Mouse (Mus musculus): ENCODE data around the gene Dlg3. TPM values are rescaled to one million over a fixed set of nuclear protein-coding genes. Genes with fewer than 3 reads are reported as not detected.

Dlg3 gene
- polyA plus RNA-seq (2016; fragmentation: Nextera tagmentation; extraction: Ambion mirVana), result 15.7 and 17.6 TPM in 2 replicates

DNA sequence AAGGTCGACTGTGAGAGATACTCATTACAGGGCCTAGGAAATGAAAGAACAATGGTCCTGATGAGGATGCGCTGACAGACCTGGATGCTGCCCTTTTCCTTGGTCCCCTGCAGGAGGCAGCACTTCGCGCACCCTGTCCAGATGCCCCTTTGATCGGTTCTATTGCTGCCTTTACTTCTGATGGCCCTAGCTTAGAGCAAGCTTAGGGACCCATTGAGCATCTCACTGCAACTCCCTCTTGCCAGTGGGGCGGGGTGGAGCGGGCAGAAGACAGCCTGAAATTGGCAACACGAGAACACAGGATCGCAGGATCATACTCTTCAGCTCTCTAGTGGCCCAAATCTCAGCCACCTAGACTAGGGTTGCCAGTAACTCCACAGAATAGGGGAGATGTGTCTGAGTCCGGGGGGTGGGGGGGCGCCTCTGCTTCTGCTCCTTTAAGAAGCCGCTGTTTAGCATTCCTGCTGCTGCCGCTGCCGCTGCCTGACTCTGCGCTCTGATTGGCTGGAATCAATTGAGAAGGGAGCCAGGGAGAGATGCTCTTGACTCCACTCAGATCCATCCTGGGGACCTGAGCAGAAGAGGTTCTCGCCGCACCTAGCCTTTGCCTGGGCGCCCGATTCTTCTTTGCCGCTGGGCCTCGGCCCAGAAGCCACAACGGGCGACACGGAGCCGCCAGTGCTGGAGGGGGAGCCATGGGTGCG lies at the start of gene Dlg3:
Gene Dlg3 (plus strand): TSS at position 542 of the 704 bp plus-strand sequence.
- Histone ChIP-seq H3K9me3 (no peaks in the 10 kb centered on the region), H3K4me3 (replicated peaks) (peak within 1 kb of the TSS; percentile 53), H3K27me3 (peaks cover 39% of the 10 kb centered on the region), H3K36me3 (no peaks in the 10 kb centered on the region), H3K4me1 (replicated peaks) (peaks cover 4% of the 10 kb centered on the region; the same call in 1 of the 2 replicates), H3K4me2 (peak within 1 kb of the TSS; percentile 84), H3K27ac (no peak within 1 kb of the TSS), H3K9ac (replicated peaks) (peak within 1 kb of the TSS; percentile 53)
- ATAC-seq (ENCODE audit: insufficient number of reproducible peaks, insufficient read depth, low FRiP score, low TSS enrichment, low read depth), result peak; percentile 42; the same call in 1 of the 2 replicates
- 21% methylated on average over 26 of the region's 26 CpGs for WGBS

- no peak overlapping the region for H3K9ac ChIP-seq (replicated peaks)
- no peak overlapping the region for H3K27ac ChIP-seq
- 36% methylated on average over 1 of the region's 1 CpGs for WGBS
- H3K9me3 ChIP-seq, result no peaks in the 10 kb centered on the region
- H3K4me2 ChIP-seq, result no peak overlapping the region
- no peaks in the 10 kb centered on the region for H3K4me1 ChIP-seq (replicated peaks)
- ATAC-seq (ENCODE audit: insufficient number of reproducible peaks, insufficient read depth, low FRiP score, low TSS enrichment, low read depth), result no peak
- H3K27me3 ChIP-seq, result peaks cover 58% of the 10 kb centered on the region
- H3K4me3 ChIP-seq (replicated peaks), result no peak overlapping the region
- H3K36me3 ChIP-seq, result peaks cover 25% of the 10 kb centered on the region
Observed at GRCm38 (mm10) chrX:100728947-100729346, 38.6 kb upstream of the Dlg3 start.

DNA sequence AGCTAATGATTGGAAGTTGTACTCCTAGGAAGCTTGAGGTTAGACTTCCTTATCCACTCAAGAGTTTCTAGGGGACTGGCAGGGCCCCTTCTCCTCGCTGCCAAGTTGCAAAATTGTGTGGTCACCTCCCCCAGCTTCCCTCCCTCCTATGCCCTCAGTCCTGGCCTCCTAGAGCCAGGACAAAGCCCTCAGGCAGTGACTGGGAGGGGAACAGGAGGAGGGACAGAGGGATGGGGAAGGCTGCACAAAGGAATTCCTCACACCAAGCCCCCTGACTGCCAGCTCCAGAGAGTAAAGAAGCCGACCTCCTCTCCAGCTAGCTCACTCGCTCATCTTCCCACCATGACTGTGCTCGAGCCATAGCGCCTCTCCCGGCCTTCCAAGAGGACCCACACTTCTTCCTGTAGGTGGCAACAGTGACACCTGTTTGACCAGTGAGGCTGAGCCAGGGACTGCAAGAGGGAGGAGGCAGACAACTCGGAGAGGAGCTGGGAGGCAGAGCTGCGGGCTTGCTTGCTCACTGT lies 37.8 kb upstream of the Dlg3 start, which contains the start of gene Gdpd2:
Gene Gdpd2 (plus strand): TSS at position 209 of the 524 bp plus-strand sequence.
- no peaks in the 10 kb centered on the region for H3K4me1 ChIP-seq (replicated peaks)
- H3K27ac ChIP-seq, result no peak within 1 kb of the TSS
- peaks cover 23% of the 10 kb centered on the region for H3K36me3 ChIP-seq
- peaks cover 66% of the 10 kb centered on the region for H3K27me3 ChIP-seq
- H3K9me3 ChIP-seq, result no peaks in the 10 kb centered on the region
- whole genome bisulfite sequencing, result 23% methylated on average over 8 of the region's 8 CpGs
- peak; percentile 75 for ATAC-seq (ENCODE audit: insufficient number of reproducible peaks, insufficient read depth, low FRiP score, low TSS enrichment, low read depth)
- H3K4me2 ChIP-seq, result peak within 1 kb of the TSS; percentile 50
- H3K4me3 ChIP-seq (replicated peaks), result peak within 1 kb of the TSS; percentile 12
- no peak within 1 kb of the TSS; the same call in 1 of the 2 replicates for H3K9ac ChIP-seq (replicated peaks)

DNA sequence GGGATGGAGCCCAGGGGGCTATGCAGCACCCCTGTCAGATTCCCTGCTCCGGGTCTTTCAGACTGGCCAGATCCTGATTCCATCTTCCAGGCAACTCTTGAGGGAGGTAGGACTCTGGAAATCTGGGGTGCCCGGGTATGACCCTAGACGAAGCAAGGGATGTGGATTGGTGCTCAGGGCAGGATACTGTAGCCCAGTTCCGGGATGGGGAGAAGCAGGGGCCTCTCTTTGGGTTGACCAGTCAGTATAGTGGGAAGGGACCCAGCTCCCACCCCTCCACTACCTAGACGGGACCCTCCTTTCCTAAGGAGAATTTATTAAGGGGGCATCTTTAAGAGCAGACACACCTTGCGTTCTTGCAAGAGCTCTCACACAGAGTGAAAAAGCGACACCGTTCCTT lies 37.3 kb upstream of the Dlg3 start:
- Histone ChIP-seq H3K9ac (replicated peaks) (no peak overlapping the region), H3K4me3 (replicated peaks) (peak overlapping the region; percentile 12)

GRCm38 (mm10) chrX:100734359-100734758 lies 33.2 kb upstream of the Dlg3 start:
- H3K9me3 ChIP-seq, result no peaks in the 10 kb centered on the region
- H3K36me3 ChIP-seq, result no peaks in the 10 kb centered on the region
- H3K27ac ChIP-seq, result no peak overlapping the region
- H3K9ac ChIP-seq (replicated peaks), result no peak overlapping the region
- 71% methylated on average over 7 of the region's 7 CpGs for WGBS
- no peak for ATAC-seq (ENCODE audit: insufficient number of reproducible peaks, insufficient read depth, low FRiP score, low TSS enrichment, low read depth)
- no peak overlapping the region for H3K4me2 ChIP-seq
- peaks cover 73% of the 10 kb centered on the region for H3K27me3 ChIP-seq
- no peak overlapping the region for H3K4me3 ChIP-seq (replicated peaks)
- H3K4me1 ChIP-seq (replicated peaks), result no peaks in the 10 kb centered on the region

More for the DNA sequence above, 37.3 kb upstream of the Dlg3 start:
- Histone ChIP-seq H3K27ac (no peak overlapping the region), H3K4me2 (peak overlapping the region; percentile 50), H3K4me1 (replicated peaks) (no peaks in the 10 kb centered on the region), H3K27me3 (peaks cover 66% of the 10 kb centered on the region), H3K36me3 (peaks cover 18% of the 10 kb centered on the region), H3K9me3 (no peaks in the 10 kb centered on the region)
- WGBS, result 39% methylated on average over 8 of the region's 8 CpGs
- ATAC-seq (ENCODE audit: insufficient number of reproducible peaks, insufficient read depth, low FRiP score, low TSS enrichment, low read depth), result no peak

DNA sequence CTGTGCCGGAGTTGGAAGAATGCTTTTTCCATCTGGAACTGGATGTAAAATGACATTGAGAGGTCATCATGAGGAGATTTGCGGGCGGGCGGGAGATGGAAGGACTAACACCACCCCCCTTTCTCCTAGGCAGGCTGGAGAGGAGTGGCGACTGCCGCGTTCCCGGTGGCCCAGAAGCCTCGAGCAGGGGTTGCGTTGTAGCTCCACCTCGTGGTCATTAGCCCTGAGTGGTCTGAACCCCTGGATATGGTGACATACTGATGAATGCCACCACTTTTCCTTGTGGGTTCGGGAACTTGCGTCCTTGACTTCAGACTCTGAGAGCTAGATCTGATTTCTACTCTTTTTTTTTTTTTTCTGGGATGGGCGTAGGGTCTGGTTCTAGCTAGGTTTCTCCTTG lies 28.6 kb upstream of the Dlg3 start:
- Histone ChIP-seq H3K27ac (no peak overlapping the region), H3K4me3 (replicated peaks) (peak overlapping the region; percentile 31), H3K9me3 (0 out of 2 replicates have a peak, but pooled peaks cover 6% of the 10 kb centered on the region), H3K9ac (replicated peaks) (no peak overlapping the region), H3K4me1 (replicated peaks) (no peaks in the 10 kb centered on the region), H3K27me3 (peaks cover 42% of the 10 kb centered on the region), H3K36me3 (no peaks in the 10 kb centered on the region), H3K4me2 (peak overlapping the region; percentile 58)
- 0 out of 2 replicates have a peak, but pooled peaks have one; percentile 56 for ATAC-seq (ENCODE audit: insufficient number of reproducible peaks, insufficient read depth, low FRiP score, low TSS enrichment, low read depth)
- WGBS, result 28% methylated on average over 14 of the region's 14 CpGs

DNA sequence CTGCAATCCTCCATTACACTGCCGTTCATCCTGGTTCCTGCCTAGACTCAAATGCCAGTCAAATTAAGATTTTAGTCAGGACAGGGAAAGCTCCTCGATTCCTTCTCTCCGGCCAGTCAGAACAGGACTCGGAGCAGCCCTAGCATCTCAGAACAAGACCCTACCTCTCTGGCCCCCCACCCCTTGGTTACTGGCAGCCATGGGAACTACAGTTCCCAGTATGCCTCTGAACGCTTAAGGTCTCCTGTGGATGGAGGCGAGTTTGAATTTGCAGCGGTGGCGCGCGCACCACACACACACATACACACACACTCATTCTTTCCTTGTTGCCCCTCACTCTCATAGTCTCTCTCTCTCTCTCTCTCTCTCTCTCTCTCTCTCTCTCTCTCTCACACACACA lies 28.1 kb upstream of the Dlg3 start:
- Histone ChIP-seq H3K4me3 (replicated peaks) (peak overlapping the region; percentile 31), H3K4me2 (peak overlapping the region; percentile 58), H3K4me1 (replicated peaks) (no peaks in the 10 kb centered on the region), H3K36me3 (no peaks in the 10 kb centered on the region), H3K9ac (replicated peaks) (no peak overlapping the region; the same call in 1 of the 2 replicates), H3K27ac (no peak overlapping the region), H3K27me3 (peaks cover 37% of the 10 kb centered on the region), H3K9me3 (0 out of 2 replicates have a peak, but pooled peaks cover 6% of the 10 kb centered on the region)
- 23% methylated on average over 10 of the region's 10 CpGs for WGBS
- peak; percentile 86 for ATAC-seq (ENCODE audit: insufficient number of reproducible peaks, insufficient read depth, low FRiP score, low TSS enrichment, low read depth)

DNA sequence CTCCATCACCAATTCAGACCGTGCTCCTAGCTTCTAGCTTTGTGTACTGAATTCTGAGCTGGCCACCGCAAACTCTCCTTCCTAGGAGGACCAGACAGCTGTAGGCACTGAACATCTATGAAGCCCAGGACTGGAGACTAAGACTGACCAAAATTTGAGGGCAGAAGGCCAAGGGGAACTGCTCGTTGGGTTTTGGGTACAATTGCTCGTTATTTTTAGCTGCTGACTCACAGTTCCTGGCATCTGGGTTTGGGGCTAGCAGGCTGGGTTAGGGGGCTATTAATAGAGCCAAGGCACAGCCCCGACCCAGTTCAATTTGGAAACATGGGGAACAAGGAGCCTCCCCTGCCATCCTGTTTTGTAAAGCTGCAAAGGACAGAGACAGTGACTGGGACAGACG lies 26.7 kb upstream of the Dlg3 start:
- no peak for ATAC-seq (ENCODE audit: insufficient number of reproducible peaks, insufficient read depth, low FRiP score, low TSS enrichment, low read depth)
- WGBS, result 55% methylated on average over 6 of the region's 6 CpGs
- Histone ChIP-seq H3K9me3 (0 out of 2 replicates have a peak, but pooled peaks cover 6% of the 10 kb centered on the region), H3K9ac (replicated peaks) (no peak overlapping the region), H3K4me2 (no peak overlapping the region), H3K27ac (no peak overlapping the region), H3K27me3 (peaks cover 34% of the 10 kb centered on the region), H3K4me1 (replicated peaks) (no peaks in the 10 kb centered on the region), H3K4me3 (replicated peaks) (no peak overlapping the region), H3K36me3 (no peaks in the 10 kb centered on the region)

- Histone ChIP-seq H3K36me3 (no peaks in the 10 kb centered on the region), H3K9me3 (0 out of 2 replicates have a peak, but pooled peaks cover 6% of the 10 kb centered on the region), H3K4me3 (replicated peaks) (no peak overlapping the region), H3K4me1 (replicated peaks) (no peaks in the 10 kb centered on the region), H3K27ac (no peak overlapping the region), H3K4me2 (no peak overlapping the region), H3K27me3 (peaks cover 26% of the 10 kb centered on the region), H3K9ac (replicated peaks) (no peak overlapping the region)
- 17% methylated on average over 10 of the region's 10 CpGs for WGBS
- no peak for ATAC-seq (ENCODE audit: insufficient number of reproducible peaks, insufficient read depth, low FRiP score, low TSS enrichment, low read depth)
Observed at GRCm38 (mm10) chrX:100741940-100742339, 25.6 kb upstream of the Dlg3 start.

GRCm38 (mm10) chrX:100765855-100766254 lies 1.7 kb upstream of the Dlg3 start:
- H3K36me3 ChIP-seq, result no peaks in the 10 kb centered on the region
- H3K9me3 ChIP-seq, result no peaks in the 10 kb centered on the region
- peaks cover 39% of the 10 kb centered on the region for H3K27me3 ChIP-seq
- 68% methylated on average over 6 of the region's 6 CpGs for WGBS
- no peak overlapping the region for H3K4me2 ChIP-seq
- H3K4me1 ChIP-seq (replicated peaks), result peaks cover 4% of the 10 kb centered on the region; the same call in 1 of the 2 replicates
- no peak for ATAC-seq (ENCODE audit: insufficient number of reproducible peaks, insufficient read depth, low FRiP score, low TSS enrichment, low read depth)
- H3K27ac ChIP-seq, result no peak overlapping the region
- no peak overlapping the region for H3K9ac ChIP-seq (replicated peaks)
- H3K4me3 ChIP-seq (replicated peaks), result no peak overlapping the region

- H3K27ac ChIP-seq, result no peak overlapping the region
- WGBS, result 34% methylated on average over 21 of the region's 36 CpGs
Observed at GRCm38 (mm10) chrX:100767885-100768626, 534 bp downstream of the Dlg3 start.

More at GRCm38 (mm10) chrX:100767885-100768626, 534 bp downstream of the Dlg3 start:
- ATAC-seq (ENCODE audit: insufficient number of reproducible peaks, insufficient read depth, low FRiP score, low TSS enrichment, low read depth), result peak; percentile 56; the same call in 1 of the 2 replicates
- H3K4me2 ChIP-seq, result peak overlapping the region; percentile 84
- H3K9ac ChIP-seq (replicated peaks), result peak overlapping the region; percentile 53
- H3K9me3 ChIP-seq, result no peaks in the 10 kb centered on the region
- peak overlapping the region; percentile 53 for H3K4me3 ChIP-seq (replicated peaks)
- peaks cover 4% of the 10 kb centered on the region; the same call in 1 of the 2 replicates for H3K4me1 ChIP-seq (replicated peaks)
- no peaks in the 10 kb centered on the region for H3K36me3 ChIP-seq
- peaks cover 39% of the 10 kb centered on the region for H3K27me3 ChIP-seq

Measured in limb, embryonic 12.5 days (tissue).